Comparison of ENCODE assay signal across 8 mouse cellular contexts in the genomic region with DNA sequence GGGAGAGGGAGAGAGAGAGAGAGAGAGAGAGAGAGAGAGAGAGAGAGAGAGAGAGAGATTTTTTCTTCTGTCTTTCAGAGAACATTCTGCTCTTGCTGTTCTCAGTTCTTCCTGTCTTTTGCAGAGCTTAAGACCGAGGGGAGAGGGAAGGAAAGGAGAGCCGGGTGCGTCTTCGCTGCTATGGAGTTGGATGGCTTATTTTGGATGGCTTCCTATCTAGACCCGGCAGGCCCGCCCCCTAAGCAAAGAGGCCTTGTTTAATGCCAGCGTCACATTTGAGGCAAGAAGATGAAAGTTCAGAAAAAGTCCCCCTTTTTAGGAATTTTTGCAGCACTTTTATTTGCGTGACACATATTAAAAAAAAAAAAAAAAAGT. TPM values are rescaled to one million over a fixed set of nuclear protein-coding genes. Genes with fewer than 3 reads are reported as not detected.
DNase-seq lines count a peak whose midpoint lies in the region; ATAC-seq and TF ChIP-seq lines count a peak whose summit lies in the region.

No protein-coding gene starts in this region.

- WGBS in forebrain, embryonic 12.5 days, result 9% methylated on average over 8 of the region's 8 CpGs
- WGBS in intestine, embryonic 15.5 days, result 20% methylated on average over 8 of the region's 8 CpGs
- 7% methylated on average over 8 of the region's 8 CpGs for WGBS in lung, postnatal 0 days

- TF ChIP-seq POLR2A in testis, adult 2 months (IDR thresholded peaks at IDR 0.05; ENCODE audit: control insufficient read depth, low read depth, low read length), result no peak

- peak; percentile 21; the same call in 1 of the 2 replicates for ATAC-seq in forebrain, embryonic 12.5 days (ENCODE audit: low FRiP score)
- ATAC-seq in intestine, embryonic 15.5 days, result peak; percentile 49
- ATAC-seq in lung, postnatal 0 days, result 0 out of 2 replicates have a peak, but pooled peaks have one; percentile 13

- peak overlapping the region; percentile 55 for H3K4me2 ChIP-seq in forebrain, embryonic 12.5 days
- peak overlapping the region; percentile 77 for H3K4me2 ChIP-seq in intestine, embryonic 15.5 days (replicated peaks)
- peak overlapping the region; percentile 64 for H3K4me2 ChIP-seq in lung, postnatal 0 days (replicated peaks; ENCODE audit: low read depth, low read length)

- H3K36me3 ChIP-seq in forebrain, embryonic 12.5 days (replicated peaks), result no peaks in the 10 kb centered on the region
- H3K36me3 ChIP-seq in intestine, embryonic 15.5 days, result no peaks in the 10 kb centered on the region
- no peaks in the 10 kb centered on the region for H3K36me3 ChIP-seq in lung, postnatal 0 days (ENCODE audit: insufficient read depth, low read length)
- no peaks in the 10 kb centered on the region for H3K36me3 ChIP-seq in testis, adult 2 months (ENCODE audit: control insufficient read depth, insufficient read depth, low read length)

- TF ChIP-seq EP300 in lung, postnatal 0 days (IDR thresholded peaks at IDR 0.05), result no peak

- DNase-seq in lung, adult 18-20 months, result peak; percentile 38 to 40
- no peak for DNase-seq in lung, postnatal 14 days
- DNase-seq in lung, postnatal 0 days (ENCODE audit: low spot score), result no peak
- no peak for DNase-seq in B cell, adult 2 months
- DNase-seq in left cerebral cortex, adult 8-10 months (ENCODE audit: low spot score in 2 of 2), result no peak

- no peaks in the 10 kb centered on the region for H3K27me3 ChIP-seq in forebrain, embryonic 12.5 days
- H3K27me3 ChIP-seq in intestine, embryonic 15.5 days (replicated peaks), result no peaks in the 10 kb centered on the region
- no peaks in the 10 kb centered on the region for H3K27me3 ChIP-seq in lung, postnatal 0 days (replicated peaks; ENCODE audit: insufficient read depth, low read length)
- H3K27me3 ChIP-seq in testis, adult 2 months (ENCODE audit: control insufficient read depth, insufficient read depth, low read length), result no peaks in the 10 kb centered on the region

- peak overlapping the region; percentile 39; the same call in 1 of the 2 replicates for H3K9ac ChIP-seq in forebrain, embryonic 12.5 days
- H3K9ac ChIP-seq in intestine, embryonic 15.5 days, result no peak overlapping the region
- H3K9ac ChIP-seq in lung, postnatal 0 days (replicated peaks; ENCODE audit: low read depth), result no peak overlapping the region; the same call in 1 of the 2 replicates

- TF ChIP-seq CTCF in lung, postnatal 0 days (IDR thresholded peaks at IDR 0.05), result no peak
- no peak for TF ChIP-seq CTCF in testis, adult 2 months (IDR thresholded peaks at IDR 0.05; ENCODE audit: control insufficient read depth, insufficient read depth, insufficient replicate concordance, low read depth, low read length)

- peak overlapping the region; percentile 30 for H3K4me3 ChIP-seq in forebrain, embryonic 12.5 days (replicated peaks)
- peak overlapping the region; percentile 18; the same call in 1 of the 2 replicates for H3K4me3 ChIP-seq in intestine, embryonic 15.5 days (replicated peaks)
- peak overlapping the region; percentile 43 for H3K4me3 ChIP-seq in lung, postnatal 0 days (ENCODE audit: low read depth, low read length)
- H3K4me3 ChIP-seq in testis, adult 2 months (ENCODE audit: control insufficient read depth, low read depth, low read length), result peak overlapping the region; percentile 4; the same call in 1 of the 2 replicates

- H3K27ac ChIP-seq in forebrain, embryonic 12.5 days, result peak overlapping the region; percentile 84
- peak overlapping the region; percentile 62; the same call in 1 of the 2 replicates for H3K27ac ChIP-seq in intestine, embryonic 15.5 days
- 0 out of 2 replicates have a peak overlapping the region, but pooled peaks have one; percentile 14 for H3K27ac ChIP-seq in lung, postnatal 0 days (ENCODE audit: low read length)
- peak overlapping the region; percentile 32; the same call in 1 of the 2 replicates for H3K27ac ChIP-seq in testis, adult 2 months (ENCODE audit: control insufficient read depth, insufficient read depth, low read depth, low read length)

- H3K4me1 ChIP-seq in forebrain, embryonic 12.5 days, result peaks cover 46% of the 10 kb centered on the region
- peaks cover 8% of the 10 kb centered on the region; the same call in 1 of the 2 replicates for H3K4me1 ChIP-seq in intestine, embryonic 15.5 days (replicated peaks)
- H3K4me1 ChIP-seq in lung, postnatal 0 days (ENCODE audit: insufficient read depth, low read depth, low read length), result no peaks in the 10 kb centered on the region; the same call in none of the 2 replicates
- H3K4me1 ChIP-seq in testis, adult 2 months (ENCODE audit: control insufficient read depth, insufficient read depth, low read length), result peaks cover 13% of the 10 kb centered on the region

- H3K9me3 ChIP-seq in forebrain, embryonic 12.5 days, result no peaks in the 10 kb centered on the region
- no peaks in the 10 kb centered on the region for H3K9me3 ChIP-seq in intestine, embryonic 15.5 days
- no peaks in the 10 kb centered on the region for H3K9me3 ChIP-seq in lung, postnatal 0 days (ENCODE audit: low read length)

RNA-seq across cellular contexts. Expression of a gene that starts 30.0 kb away (rescaled TPM):
- 77.0 and 79.2 TPM in 2 replicates for polyA plus RNA-seq in forebrain, embryonic 12.5 days (2016; fragmentation: Nextera tagmentation; extraction: Ambion mirVana)
- polyA plus RNA-seq in intestine, embryonic 15.5 days (2015; fragmentation: Nextera tagmentation; extraction: Ambion mirVana), result 58.4 and 71.7 TPM in 2 replicates
- polyA plus RNA-seq in lung, postnatal 0 days (2015; fragmentation: Nextera tagmentation; extraction: Ambion mirVana), result 70.3 and 74.1 TPM in 2 replicates
- polyA plus RNA-seq in testis, adult 2 months (2012; rRNA removed), result 74.9 and 80.9 TPM in 2 replicates
- 10 to 100 TPM; 62.1 to 83.1 (median 75.9) TPM for total RNA-seq in left cerebral cortex, adult 8-10 months (2022)

Comparison
In these comparisons a context has a peak if more than half of its experiments do, and no peak if none do; other contexts are left out.
1. DNase-seq: peak in lung, adult 18-20 months (2 of 2); none in lung, postnatal 14 days (single experiment), lung, postnatal 0 days (single experiment), B cell, adult 2 months (0 of 2) and left cerebral cortex, adult 8-10 months (0 of 2).
2. H3K27ac ChIP-seq: peak in every context shown above with its lines; median percentile 84 in forebrain, embryonic 12.5 days; 62 in intestine, embryonic 15.5 days; 32 in testis, adult 2 months; 14 in lung, postnatal 0 days.
3. Peak in every context shown above with its lines, with median percentiles within 50 percentile points of each other: ATAC-seq, H3K4me2 ChIP-seq and H3K4me3 ChIP-seq.